ENCODE assay signal across 9 mouse cellular contexts in genomic region chr2:75791561-75792308, GRCm38 (mm10). TPM values are rescaled to one million over a fixed set of nuclear protein-coding genes. Genes with fewer than 3 reads are reported as not detected.
DNase-seq lines count a peak whose midpoint lies in the region; ATAC-seq and TF ChIP-seq lines count a peak whose summit lies in the region.
"Had no signal": no experiment of that assay in that cellular context is flagged by ENCODE, and none has a peak within 500 bp of the region (broad histone marks: within the 10 kb centered on the region; RNA-seq: fewer than 3 reads in every experiment).

No protein-coding gene starts in this region.

- no peak overlapping the region for H3K4me3 ChIP-seq in heart, embryonic 14.5 days (ENCODE audit: control insufficient read depth in 1 of 2, insufficient read depth in 1 of 2, low read depth in 1 of 2, low read length in 2 of 2)
- peak overlapping the region; percentile 2; the same call in 1 of the 2 replicates for H3K4me3 ChIP-seq in thymus, adult 2 months (ENCODE audit: control insufficient read depth, insufficient read depth, low read length)
- H3K4me3 ChIP-seq: midbrain, embryonic 12.5 days had no signal

- WGBS in heart, embryonic 14.5 days = 68% methylated on average over 18 of the region's 18 CpGs
- 32% methylated on average over 18 of the region's 18 CpGs for WGBS in thymus, adult 2 months

- peak overlapping the region; percentile 40; the same call in 1 of the 2 replicates for H3K4me2 ChIP-seq in heart, embryonic 14.5 days (ENCODE audit: low read length)
- H3K4me2 ChIP-seq: midbrain, embryonic 12.5 days had no signal

- no peak for TF ChIP-seq CTCF in thymus, adult 2 months (IDR thresholded peaks at IDR 0.05; ENCODE audit: borderline replicate concordance, control insufficient read depth, extremely low read depth, insufficient read depth, low read length, poor library complexity)

- no peaks in the 10 kb centered on the region for H3K9me3 ChIP-seq in heart, embryonic 14.5 days (ENCODE audit: control insufficient read depth, low read length)
- H3K9me3 ChIP-seq: midbrain, embryonic 12.5 days had no signal

- intact Hi-C loops in heart, postnatal 10 days (cut with DNase I) = loop anchor here (2.0 to 5.0 kb wide), 2 partner anchors 41 to 279 kb away; partner anchors contain the start of gene Agps

- no peak overlapping the region for H3K9ac ChIP-seq in heart, embryonic 14.5 days (ENCODE audit: low read length)
- H3K9ac ChIP-seq: midbrain, embryonic 12.5 days had no signal

- no peaks in the 10 kb centered on the region; a peak in 1 of 4 replicates for H3K4me1 ChIP-seq in heart, embryonic 14.5 days (ENCODE audit: control insufficient read depth in 2 of 2, insufficient read depth in 2 of 2, low read length in 2 of 2)
- peaks cover 15% of the 10 kb centered on the region for H3K4me1 ChIP-seq in thymus, adult 2 months (replicated peaks; ENCODE audit: control insufficient read depth, insufficient read depth, low read length)
- H3K4me1 ChIP-seq: midbrain, embryonic 12.5 days had no signal

- H3K27me3 ChIP-seq in heart, embryonic 14.5 days (ENCODE audit: control insufficient read depth, insufficient read depth, low read length) = no peaks in the 10 kb centered on the region
- no peaks in the 10 kb centered on the region for H3K27me3 ChIP-seq in thymus, adult 2 months (ENCODE audit: control insufficient read depth, insufficient read depth, low read length)
- H3K27me3 ChIP-seq: midbrain, embryonic 12.5 days had no signal

- no peak for DNase-seq in heart, postnatal 10 days
- no peak for DNase-seq in thymus, adult 2 months
- no peak for DNase-seq in thymus, adult 18-20 months
- DNase-seq in thymus, postnatal 4 days = peak; percentile 19
- no peak for DNase-seq in frontal cortex, postnatal 36 days (ENCODE audit: low spot score in 2 of 2)
- DNase-seq in kidney, postnatal 36 days = no peak

- ATAC-seq in heart, embryonic 14.5 days (ENCODE audit: insufficient number of reproducible peaks, insufficient read depth, low FRiP score, low read depth) = no peak
- ATAC-seq in inflammation-experienced regulatory T-cells, adult 6 months = peak; percentile 41

- H3K27ac ChIP-seq in heart, embryonic 14.5 days (replicated peaks in 1 of 2; ENCODE audit: control insufficient read depth in 1 of 2, insufficient read depth in 1 of 2, low read depth in 2 of 2, low read length in 2 of 2) = no peak overlapping the region
- no peak overlapping the region for H3K27ac ChIP-seq in thymus, adult 2 months (ENCODE audit: control insufficient read depth, insufficient read depth, low read length)
- H3K27ac ChIP-seq: midbrain, embryonic 12.5 days had no signal

- TF ChIP-seq POLR2A in thymus, adult 2 months (IDR thresholded peaks at IDR 0.05; ENCODE audit: control insufficient read depth, extremely low read depth, insufficient read depth, low read length, poor library complexity) = no peak

- no peaks in the 10 kb centered on the region for H3K36me3 ChIP-seq in heart, embryonic 14.5 days (ENCODE audit: control insufficient read depth, insufficient read depth, low read length)
- no peaks in the 10 kb centered on the region for H3K36me3 ChIP-seq in thymus, adult 2 months (ENCODE audit: control insufficient read depth, insufficient read depth, low read length)
- H3K36me3 ChIP-seq: midbrain, embryonic 12.5 days had no signal

RNA-seq across cellular contexts. Expression of gene Agps, which starts 40.2 kb away (rescaled TPM):
- polyA plus RNA-seq in heart, embryonic 14.5 days (2014; fragmentation: Nextera tagmentation; extraction: Ambion mirVana) = 30.0 and 32.0 TPM in 2 replicates
- total RNA-seq in heart, postnatal 10 days (2021) = 10 to 100 TPM; 44.1 to 44.8 TPM
- polyA plus RNA-seq in thymus, adult 2 months (2012; rRNA removed) = 9.8 and 10.2 TPM in 2 replicates
- 10 to 100 TPM; 17.6 to 25.3 (median 18.5) TPM for polyA plus RNA-seq in inflammation-experienced regulatory T-cells, adult 6 months (2017; shearing (Covaris generic))
